Mouse (Mus musculus) intestine, embryonic 14.5 days (tissue): Measurements from ENCODE around the gene Fcrlb. TPM values are rescaled to one million over a fixed set of nuclear protein-coding genes. Genes with fewer than 3 reads are reported as not detected.

Source experiments
- ATAC-seq: fragments of 200-750 bp; cut with Nextera tagmentation; replicated peaks from 2 replicates; pipeline ENCODE4 v1.8.0; 2017; ENCODE audit warnings: low read depth, moderate number of reproducible peaks, moderate TSS enrichment, moderate library complexity; ENCODE audit not compliant: low FRiP score, low TSS enrichment
- DNase-seq: peaks from one replicate; pipeline ENCODE4 v3.0.0-alpha.2; 2018; ENCODE audit warnings: low spot score
- H3K27ac ChIP-seq: fragments of 300-500 bp; sonication (generic); 2 replicates; pipeline ENCODE4 v1.5.1; 2014; ENCODE audit warnings: low read depth, mild to moderate bottlenecking, control low read depth
- H3K27me3 ChIP-seq: fragments of 300-500 bp; sonication (generic); replicated peaks from 2 replicates; pipeline ENCODE4 v1.6.1; 2014; ENCODE audit warnings: low read length, control low read depth; ENCODE audit not compliant: control insufficient read depth, insufficient read depth
- H3K36me3 ChIP-seq: fragments of 300-500 bp; sonication (generic); 2 replicates; pipeline ENCODE4 v1.6.1; 2014; ENCODE audit warnings: low read length, control low read depth; ENCODE audit not compliant: control insufficient read depth, insufficient read depth
- H3K4me1 ChIP-seq: fragments of 300-500 bp; sonication (generic); replicated peaks from 2 replicates; pipeline ENCODE4 v1.6.1; 2014; ENCODE audit warnings: low read length, control low read depth, mixed read lengths; ENCODE audit not compliant: control insufficient read depth, insufficient read depth
- H3K4me2 ChIP-seq: fragments of 300-500 bp; sonication (generic); 2 replicates; pipeline ENCODE4 v1.6.1; 2014; ENCODE audit warnings: low read length
- H3K4me3 ChIP-seq: fragments of 300-500 bp; sonication (generic); 2 replicates; pipeline ENCODE4 v1.5.1; 2014; ENCODE audit warnings: low read depth, low read length, control low read depth, mixed read lengths
- H3K9ac ChIP-seq: fragments of 300-500 bp; sonication (generic); 2 replicates; pipeline ENCODE4 v1.6.1; 2014; ENCODE audit warnings: mild to moderate bottlenecking, low read length
- H3K9me3 ChIP-seq: fragments of 300-500 bp; sonication (generic); 2 replicates; pipeline ENCODE4 v1.6.1; 2016; ENCODE audit warnings: low read length, control low read depth; ENCODE audit not compliant: control insufficient read depth
- WGBS: fragments of 180-500 bp; shearing (Covaris S2); extraction: QIAGEN DNeasy Blood & Tissue Kit; methylation state at CpG from one replicate; pipeline ENCODE4 v1.1.7; 2014; 5-methylcytosine and 5-hydroxymethylcytosine counted together
- polyA plus RNA-seq: library from polyadenylated mRNA; unstranded; fragments of >200 nt; fragmentation: Nextera tagmentation; extraction: Ambion mirVana; gene quantifications from 2 replicates; pipeline ENCODE4 v1.2.1, GENCODE M21; 2014

The Fcrlb gene
- polyA plus RNA-seq, 1 experiment from 2014 or later: not detected

- 79% methylated on average over 6 of the region's 6 CpGs for WGBS
- Histone ChIP-seq H3K27me3 (no peaks in the 10 kb centered on the region), H3K9me3 (no peaks in the 10 kb centered on the region), H3K9ac (no peak overlapping the region), H3K4me3 (no peak overlapping the region), H3K4me2 (no peak overlapping the region), H3K4me1 (no peaks in the 10 kb centered on the region), H3K27ac (no peak overlapping the region), H3K36me3 (no peaks in the 10 kb centered on the region)
- DNase-seq: no peak
- ATAC-seq: no peak
Observed at GRCm38 (mm10) chr1:170924485-170924884, 11.7 kb upstream of the Fcrlb start.

GRCm38 (mm10) chr1:170919308-170919707, 6.6 kb upstream of the Fcrlb start:
- Histone ChIP-seq H3K9me3 (no peaks in the 10 kb centered on the region), H3K27me3 (no peaks in the 10 kb centered on the region), H3K36me3 (no peaks in the 10 kb centered on the region), H3K9ac (no peak overlapping the region), H3K27ac (no peak overlapping the region), H3K4me1 (no peaks in the 10 kb centered on the region), H3K4me2 (no peak overlapping the region), H3K4me3 (no peak overlapping the region)
- 96% methylated on average over 8 of the region's 8 CpGs for WGBS
- ATAC-seq (no peak), DNase-seq (no peak)

DNA sequence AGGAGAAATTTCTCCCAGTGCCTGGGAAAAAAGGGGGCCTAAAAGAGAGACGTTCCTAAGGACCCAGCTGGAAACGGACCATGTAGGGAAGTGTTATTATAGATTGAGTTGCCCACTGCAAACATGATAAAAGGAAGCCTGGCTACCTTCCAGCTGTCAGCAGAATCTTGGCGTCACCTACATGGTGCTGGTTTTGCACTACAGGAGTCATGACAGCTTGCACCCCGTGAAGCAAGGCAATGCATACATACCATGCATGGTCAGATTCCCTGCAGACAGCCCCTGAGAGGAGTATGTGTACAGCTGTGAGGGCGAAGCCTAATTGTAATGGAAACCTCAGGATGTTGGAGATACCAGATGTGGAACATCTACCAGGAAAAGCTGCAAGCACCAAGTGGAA, 2.9 kb upstream of the Fcrlb start:
- Histone ChIP-seq H3K36me3 (no peaks in the 10 kb centered on the region), H3K9me3 (no peaks in the 10 kb centered on the region), H3K27ac (no peak overlapping the region), H3K4me3 (no peak overlapping the region), H3K9ac (no peak overlapping the region), H3K27me3 (no peaks in the 10 kb centered on the region), H3K4me2 (no peak overlapping the region), H3K4me1 (no peaks in the 10 kb centered on the region)
- no peak for ATAC-seq
- DNase-seq: no peak
- WGBS: 65% methylated on average over 5 of the region's 5 CpGs

DNA sequence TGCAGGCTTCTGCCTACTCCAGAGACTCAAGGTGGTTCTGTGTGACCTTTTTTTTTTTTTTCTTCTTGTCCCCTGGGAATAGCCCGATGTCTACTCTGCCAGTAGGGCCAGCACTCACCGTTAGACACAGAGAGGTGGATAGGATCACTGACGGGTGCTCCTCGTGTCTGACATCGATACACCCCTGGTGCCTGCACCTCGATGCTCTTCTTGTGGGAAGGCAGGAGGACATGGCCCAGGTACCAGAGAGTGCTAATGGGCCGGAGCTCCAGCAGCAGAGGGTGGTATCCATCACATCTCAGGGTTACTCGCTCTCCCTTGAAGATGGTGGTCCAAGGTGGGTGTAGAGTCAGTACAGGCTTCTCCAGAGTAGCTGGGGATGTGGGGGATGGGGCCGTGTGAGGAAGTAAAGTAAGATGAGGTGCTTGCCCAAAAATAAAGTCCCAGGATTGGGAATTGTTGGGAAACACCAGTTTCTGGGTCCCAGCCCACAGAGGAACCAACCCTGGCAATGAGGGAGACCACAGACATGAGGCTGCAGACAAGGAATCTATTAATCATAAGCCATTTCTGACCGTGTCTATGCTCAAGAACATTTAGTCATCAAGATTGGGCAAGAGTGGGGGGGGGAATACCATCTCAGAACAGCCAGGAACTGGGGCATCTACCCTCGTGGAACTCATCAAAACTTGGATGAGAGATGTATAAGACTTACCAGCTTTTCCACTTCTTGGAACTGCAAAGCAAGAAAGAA, 657 bp downstream of the Fcrlb start:
- no peak overlapping the region for H3K4me3 ChIP-seq
- H3K27ac ChIP-seq: no peak overlapping the region
- WGBS: 87% methylated on average over 11 of the region's 11 CpGs
- H3K4me1 ChIP-seq: peaks cover 7% of the 10 kb centered on the region
- DNase-seq (no peak), ATAC-seq (no peak)
- no peak overlapping the region for H3K9ac ChIP-seq
- no peak overlapping the region for H3K4me2 ChIP-seq
- peaks cover 22% of the 10 kb centered on the region for H3K27me3 ChIP-seq
- H3K9me3 ChIP-seq: no peaks in the 10 kb centered on the region
- H3K36me3 ChIP-seq: no peaks in the 10 kb centered on the region

- Histone ChIP-seq H3K36me3 (no peaks in the 10 kb centered on the region), H3K27ac (no peak overlapping the region), H3K9ac (peak overlapping the region; percentile 27; the same call in 1 of the 2 replicates), H3K4me3 (peak overlapping the region; percentile 38), H3K4me2 (peak overlapping the region; percentile 86), H3K9me3 (no peaks in the 10 kb centered on the region), H3K4me1 (peaks cover 7% of the 10 kb centered on the region), H3K27me3 (peaks cover 36% of the 10 kb centered on the region)
- WGBS: 3% methylated on average over 21 of the region's 21 CpGs
- no peak for DNase-seq
- 0 out of 2 replicates have a peak, but pooled peaks have one; percentile 31 for ATAC-seq
Observed at GRCm38 (mm10) chr1:170908341-170908740, 4.4 kb downstream of the Fcrlb start.

DNA sequence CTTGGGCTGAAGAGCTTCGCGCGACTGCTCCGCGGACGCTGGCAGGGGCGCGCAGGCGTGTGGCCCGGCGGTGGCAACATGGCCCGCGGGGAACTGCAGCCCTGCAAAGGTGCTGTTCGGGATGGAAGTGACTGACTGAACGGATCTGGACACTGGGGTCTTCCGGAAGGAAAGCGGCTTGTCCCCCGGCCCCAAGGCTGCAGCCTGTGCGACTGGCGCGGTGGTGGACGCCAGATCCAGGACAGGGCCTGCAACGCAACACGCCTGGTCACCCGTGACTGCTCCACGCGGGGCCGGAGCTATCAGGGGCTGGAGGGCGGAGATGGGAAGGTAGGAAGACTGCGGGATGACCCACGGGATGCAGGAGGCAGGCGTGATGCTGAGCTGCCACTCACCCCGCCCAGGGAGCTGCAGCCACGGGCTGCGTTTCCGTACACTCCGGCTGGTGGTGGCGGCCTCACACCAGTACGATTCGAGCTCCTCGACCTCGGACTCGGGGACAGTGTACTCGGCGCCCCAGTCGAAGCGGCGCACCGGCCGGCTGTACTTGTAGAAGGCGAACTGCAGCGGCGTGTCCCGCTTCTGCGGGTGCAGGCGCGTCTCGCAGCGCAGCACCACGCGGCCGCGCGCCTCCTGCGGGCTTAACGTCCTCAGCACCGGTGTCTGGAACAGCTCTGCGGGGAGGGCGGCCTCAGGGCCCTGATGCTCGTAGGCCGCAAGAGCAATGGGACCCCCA, 5.1 kb downstream of the Fcrlb start:
- Histone ChIP-seq H3K4me1 (peaks cover 7% of the 10 kb centered on the region), H3K9ac (peak overlapping the region; percentile 27), H3K9me3 (no peaks in the 10 kb centered on the region), H3K4me3 (peak overlapping the region; percentile 38), H3K36me3 (no peaks in the 10 kb centered on the region), H3K4me2 (peak overlapping the region; percentile 86), H3K27me3 (peaks cover 36% of the 10 kb centered on the region), H3K27ac (no peak overlapping the region)
- WGBS: under 1% methylated on average over 71 of the region's 71 CpGs
- ATAC-seq (peak; percentile 65; the same call in 1 of the 2 replicates), DNase-seq (peak; percentile 80)

GRCm38 (mm10) chr1:170907111-170907455, 5.7 kb downstream of the Fcrlb start:
- Histone ChIP-seq H3K4me3 (peak overlapping the region; percentile 38), H3K27me3 (peaks cover 36% of the 10 kb centered on the region), H3K9ac (no peak overlapping the region), H3K4me1 (peaks cover 7% of the 10 kb centered on the region), H3K9me3 (no peaks in the 10 kb centered on the region), H3K27ac (no peak overlapping the region), H3K4me2 (peak overlapping the region; percentile 86), H3K36me3 (no peaks in the 10 kb centered on the region)
- ATAC-seq (no peak), DNase-seq (peak; percentile 58)
- WGBS: 30% methylated on average over 11 of the region's 11 CpGs

GRCm38 (mm10) chr1:170903485-170903884, 9.3 kb downstream of the Fcrlb start:
- no peak for ATAC-seq
- WGBS: 50% methylated on average over 5 of the region's 5 CpGs
- H3K27me3 ChIP-seq: peaks cover 29% of the 10 kb centered on the region

More at GRCm38 (mm10) chr1:170903485-170903884, 9.3 kb downstream of the Fcrlb start:
- no peak for DNase-seq
- Histone ChIP-seq H3K9ac (no peak overlapping the region), H3K9me3 (no peaks in the 10 kb centered on the region), H3K27ac (no peak overlapping the region), H3K36me3 (no peaks in the 10 kb centered on the region), H3K4me1 (peaks cover 6% of the 10 kb centered on the region), H3K4me3 (no peak overlapping the region), H3K4me2 (no peak overlapping the region)
